Mouse (Mus musculus) liver, embryonic 14.5 days (tissue): ENCODE results near the gene Tppp. TPM values are rescaled to one million over a fixed set of nuclear protein-coding genes. Genes with fewer than 3 reads are reported as not detected.

Experiments
- ATAC-seq: fragments of 200-750 bp; cut with Nextera tagmentation; 2 replicates; pipeline ENCODE4 v1.8.0; 2017; ENCODE audit warnings: moderate number of reproducible peaks, mild to moderate bottlenecking, moderate library complexity; ENCODE audit not compliant: insufficient read depth
- DNase-seq, 3 experiments: peaks; one replicate each; pipeline ENCODE4 v3.0.0-alpha.2; 2012 to 2013; ENCODE audit warnings: low read depth in 3 of 3, low spot score in 3 of 3
- H3K27ac ChIP-seq: fragments of 300-500 bp; sonication (generic); 2 replicates; pipeline ENCODE4 v1.5.1; 2014; ENCODE audit warnings: moderate library complexity, mild to moderate bottlenecking, control low read depth, inconsistent platforms
- H3K27me3 ChIP-seq: fragments of 300-500 bp; sonication (generic); 2 replicates; pipeline ENCODE4 v1.6.1; 2014; ENCODE audit warnings: mild to moderate bottlenecking, low read length, moderate library complexity; ENCODE audit not compliant: control insufficient read depth, insufficient read depth
- H3K36me3 ChIP-seq: fragments of 300-500 bp; sonication (generic); replicated peaks from 2 replicates; pipeline ENCODE4 v1.6.1; 2014; ENCODE audit warnings: low read depth; ENCODE audit not compliant: control insufficient read depth, insufficient read depth
- H3K4me1 ChIP-seq, 2 experiments: fragments of 200-500 bp in 1 of 2; fragments of 300-500 bp in 1 of 2; sonication (generic) in 1 of 2; replicated peaks; 2 replicates each; pipeline ENCODE4 v1.6.1; 2012 to 2014; ENCODE audit warnings: antibody characterized with exemption in 1 of 2, inconsistent platforms in 1 of 2, low read length in 1 of 2; ENCODE audit not compliant: control insufficient read depth in 2 of 2, insufficient read depth in 2 of 2
- H3K4me2 ChIP-seq: fragments of 300-500 bp; sonication (generic); 2 replicates; pipeline ENCODE4 v1.6.1; 2014; ENCODE audit warnings: low read depth, mild to moderate bottlenecking, control low read depth, moderate library complexity
- H3K4me3 ChIP-seq, 2 experiments: fragments of 200-500 bp in 1 of 2; fragments of 300-500 bp in 1 of 2; sonication (generic) in 1 of 2; 2 replicates each; pipeline ENCODE4 v1.5.1; 2012 to 2014; ENCODE audit warnings: low read depth in 2 of 2, low read length in 2 of 2, mild to moderate bottlenecking in 2 of 2, control low read depth in 1 of 2, inconsistent platforms in 1 of 2, moderate library complexity in 1 of 2; ENCODE audit not compliant: insufficient read depth in 1 of 2
- H3K9ac ChIP-seq: fragments of 300-500 bp; sonication (generic); replicated peaks from 2 replicates; pipeline ENCODE4 v1.6.1; 2014; ENCODE audit warnings: mild to moderate bottlenecking, control low read depth, moderate library complexity
- H3K9me3 ChIP-seq: fragments of 300-500 bp; sonication (generic); 2 replicates; pipeline ENCODE4 v1.6.1; 2016; ENCODE audit warnings: low read length, mixed read lengths; ENCODE audit not compliant: control insufficient read depth
- CTCF ChIP-seq: IDR thresholded peaks from 2 replicates; pipeline ENCODE4 v1.5.1; 2016; ENCODE audit warnings: antibody characterized with exemption, low read depth, control low read depth
- EP300 ChIP-seq: IDR thresholded peaks from 2 replicates; pipeline ENCODE4 v1.6.1; 2016; ENCODE audit warnings: antibody characterized with exemption, low read depth
- WGBS: fragments of 180-500 bp; shearing (Covaris S2); extraction: QIAGEN DNeasy Blood & Tissue Kit; methylation state at CpG from one replicate; pipeline ENCODE4 v1.1.7; 2014; ENCODE audit not compliant: insufficient replicate concordance; 5-methylcytosine and 5-hydroxymethylcytosine counted together
- polyA plus RNA-seq, 2 experiments: library from polyadenylated mRNA; depleted of rRNA in 1 of 2; stranded (reverse) in 1 of 2; unstranded in 1 of 2; fragments of >200 nt; fragmentation: Nextera tagmentation in 1 of 2; extraction: Ambion mirVana in 1 of 2; gene quantifications; 2 replicates each; pipeline versions ENCODE4 v1.2.1 to v1.2.3; 2012 to 2014

Tppp gene
- polyA plus RNA-seq, 2 experiments = 0.08 to 0.29 TPM

DNA sequence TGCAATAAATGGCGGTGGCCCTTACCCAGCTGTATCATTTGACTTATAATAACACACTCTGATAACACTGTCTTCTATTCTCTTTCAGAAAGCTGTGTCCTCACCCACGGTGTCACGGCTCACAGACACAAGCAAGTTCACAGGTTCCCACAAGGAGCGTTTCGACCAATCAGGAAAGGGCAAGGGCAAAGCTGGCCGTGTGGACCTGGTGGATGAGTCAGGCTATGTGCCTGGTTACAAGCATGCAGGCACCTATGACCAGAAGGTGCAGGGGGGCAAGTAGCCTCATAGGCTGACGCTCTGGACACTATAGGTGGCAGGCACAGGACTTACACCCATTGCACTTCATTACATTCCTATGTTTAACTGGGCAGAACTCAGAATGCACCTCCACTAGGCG, 21.9 kb downstream of the Tppp start:
- H3K4me2 ChIP-seq = no peak overlapping the region
- H3K4me1 ChIP-seq = no peaks in the 10 kb centered on the region; a peak in 1 of 4 replicates
- H3K9me3 ChIP-seq = no peaks in the 10 kb centered on the region
- no peak for DNase-seq
- ATAC-seq = no peak
- H3K27ac ChIP-seq = no peak overlapping the region
- no peaks in the 10 kb centered on the region for H3K27me3 ChIP-seq
- WGBS = 74% methylated on average over 8 of the region's 8 CpGs
- TF ChIP-seq EP300 (no peak), CTCF (no peak)
- no peak overlapping the region for H3K9ac ChIP-seq
- H3K4me3 ChIP-seq = no peak overlapping the region
- no peaks in the 10 kb centered on the region for H3K36me3 ChIP-seq

DNA sequence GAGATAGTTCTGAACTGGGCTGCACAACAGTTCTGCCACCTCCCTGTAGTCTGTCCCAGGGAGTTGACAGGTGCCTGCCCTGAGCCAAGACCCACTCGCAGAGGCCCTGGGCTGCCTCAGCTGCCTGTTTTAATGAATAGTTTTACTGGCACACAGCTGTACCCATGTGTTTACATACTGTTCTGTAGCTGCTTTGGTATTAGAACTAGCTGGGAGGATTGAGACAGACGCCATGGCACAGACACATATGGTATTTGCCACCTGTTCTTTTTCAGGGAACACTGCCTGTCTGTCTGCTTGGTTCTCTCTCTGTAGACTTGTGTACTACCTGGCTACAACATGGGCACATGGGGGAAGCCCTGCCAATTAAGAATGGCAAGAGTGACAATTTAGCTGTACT, 25.5 kb downstream of the Tppp start:
- Histone ChIP-seq H3K4me2 (no peak overlapping the region), H3K9me3 (no peaks in the 10 kb centered on the region), H3K36me3 (peaks cover 4% of the 10 kb centered on the region; the same call in 1 of the 2 replicates), H3K4me3 (no peak overlapping the region), H3K4me1 (no peaks in the 10 kb centered on the region), H3K9ac (no peak overlapping the region), H3K27me3 (no peaks in the 10 kb centered on the region), H3K27ac (no peak overlapping the region)
- TF ChIP-seq CTCF = no peak
- no peak for TF ChIP-seq EP300
- DNase-seq (no peak), ATAC-seq (no peak)
- whole genome bisulfite sequencing = 70% methylated on average over 2 of the region's 2 CpGs

DNA sequence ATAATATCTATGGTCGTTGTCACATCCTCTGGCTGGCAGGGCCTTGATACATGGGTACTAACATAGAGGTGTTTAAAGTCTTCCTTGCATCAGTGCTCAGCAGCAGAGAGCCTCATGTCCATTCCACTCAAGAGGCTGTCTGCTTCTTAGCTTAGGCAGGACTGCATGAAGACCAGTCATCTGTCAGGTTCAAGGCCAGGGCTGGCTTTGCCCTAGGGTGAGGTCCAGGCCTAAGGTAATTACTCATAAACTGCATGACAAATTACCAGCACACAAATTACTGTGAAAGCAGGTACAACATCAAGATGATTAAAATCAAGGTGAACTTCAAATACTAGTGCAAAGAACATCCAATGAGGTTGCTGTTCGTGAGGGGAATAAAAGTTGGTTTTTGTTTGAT, 26.6 kb downstream of the Tppp start:
- 73% methylated on average over 2 of the region's 2 CpGs for WGBS
- Histone ChIP-seq H3K27ac (no peak overlapping the region), H3K9ac (no peak overlapping the region), H3K27me3 (no peaks in the 10 kb centered on the region), H3K4me2 (no peak overlapping the region), H3K36me3 (peaks cover 10% of the 10 kb centered on the region), H3K4me3 (no peak overlapping the region), H3K9me3 (no peaks in the 10 kb centered on the region), H3K4me1 (no peaks in the 10 kb centered on the region)
- no peak for TF ChIP-seq CTCF
- TF ChIP-seq EP300 = no peak
- DNase-seq (no peak), ATAC-seq (no peak)

DNA sequence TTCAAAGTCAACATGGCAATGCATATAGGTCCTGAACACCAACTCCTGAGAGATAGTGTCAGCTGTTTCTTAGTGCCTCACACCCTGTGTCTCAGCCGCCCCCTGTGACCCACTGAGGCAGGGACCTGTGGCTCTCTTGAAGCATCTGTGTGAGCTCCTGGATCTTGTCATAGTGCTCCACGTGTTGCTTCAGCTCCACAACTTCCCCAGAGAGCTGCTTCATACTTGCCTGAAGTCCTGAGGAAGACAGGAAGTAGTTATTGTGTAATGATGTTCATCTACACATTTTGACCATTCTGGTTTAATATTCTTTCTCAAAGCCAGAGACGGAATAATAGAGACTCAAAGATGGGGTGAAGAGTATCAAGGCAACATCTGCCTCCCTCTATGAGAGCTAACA, 30.7 kb downstream of the Tppp start:
- no peak overlapping the region for H3K9ac ChIP-seq
- ATAC-seq (no peak), DNase-seq (no peak)
- H3K27me3 ChIP-seq = no peaks in the 10 kb centered on the region
- H3K9me3 ChIP-seq = no peaks in the 10 kb centered on the region
- no peak overlapping the region for H3K27ac ChIP-seq
- H3K4me2 ChIP-seq = no peak overlapping the region
- TF ChIP-seq CTCF (no peak), EP300 (no peak)
- H3K36me3 ChIP-seq = peaks cover 10% of the 10 kb centered on the region
- WGBS = 54% methylated on average over 3 of the region's 3 CpGs
- H3K4me3 ChIP-seq = no peak overlapping the region
- no peaks in the 10 kb centered on the region for H3K4me1 ChIP-seq

DNA sequence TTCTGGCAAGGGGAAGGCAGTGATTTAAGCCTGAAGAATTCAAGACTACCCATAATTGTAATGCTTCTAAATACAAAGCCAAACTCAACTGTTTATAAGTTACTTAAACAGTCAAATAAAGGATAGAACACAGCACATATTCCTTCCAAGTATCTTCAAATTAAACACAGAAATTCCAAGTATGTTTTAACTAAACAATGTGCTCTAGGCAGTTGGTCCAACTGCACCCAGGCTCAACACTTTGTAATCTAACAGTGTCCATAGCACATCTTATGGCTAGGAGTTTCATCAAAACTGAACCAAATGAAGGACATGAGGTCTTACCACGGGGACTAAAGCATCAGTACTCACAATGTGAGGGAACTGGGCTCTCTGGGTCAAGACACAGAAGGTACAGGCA, 47.0 kb downstream of the Tppp start:
- no peak overlapping the region for H3K27ac ChIP-seq

More for the DNA sequence above, 47.0 kb downstream of the Tppp start:
- H3K4me2 ChIP-seq = no peak overlapping the region
- no peak overlapping the region for H3K4me3 ChIP-seq
- no peaks in the 10 kb centered on the region; the same call in 1 of the 2 replicates for H3K36me3 ChIP-seq
- no peaks in the 10 kb centered on the region; a peak in 1 of 4 replicates for H3K4me1 ChIP-seq
- no peak for ATAC-seq
- DNase-seq = no peak
- no peak overlapping the region for H3K9ac ChIP-seq
- no peaks in the 10 kb centered on the region for H3K27me3 ChIP-seq
- 46% methylated on average over 1 of the region's 1 CpGs for WGBS
- TF ChIP-seq CTCF (no peak), EP300 (no peak)
- no peaks in the 10 kb centered on the region for H3K9me3 ChIP-seq
